Mouse (Mus musculus): ENCODE data around the gene Eef2k. TPM values are rescaled to one million over a fixed set of nuclear protein-coding genes. Genes with fewer than 3 reads are reported as not detected.
A peak's percentile ranks its signal among the peaks of the same experiment; 100 is the strongest.

Gene Eef2k
- polyA plus RNA-seq, 1 experiment from 2014 or later: 12.4 TPM

DNA sequence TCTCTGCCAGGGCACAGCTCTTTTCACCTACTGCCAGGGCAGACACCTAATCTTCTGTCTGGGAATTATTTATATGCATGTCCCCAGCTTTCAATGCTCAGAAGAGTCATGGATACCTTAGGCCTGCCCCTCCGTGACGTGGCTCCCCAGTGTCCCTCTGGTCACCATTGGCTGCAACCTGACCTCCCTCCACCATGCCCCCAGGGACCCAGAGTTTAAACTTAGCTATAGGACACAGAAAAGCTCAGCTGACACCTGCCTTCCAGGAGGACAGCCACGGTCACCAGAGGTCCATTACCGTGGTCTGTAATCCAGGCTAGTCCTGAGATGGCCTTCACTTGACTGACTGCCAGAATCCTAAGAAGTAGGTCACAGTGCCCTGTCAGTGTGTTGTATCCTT lies 23.2 kb upstream of the Eef2k start:
- Histone ChIP-seq H3K4me2 (ENCODE audit: low read length) (no peak overlapping the region), H3K36me3 (ENCODE audit: control insufficient read depth, insufficient read depth, low read length) (no peaks in the 10 kb centered on the region), H3K9me3 (ENCODE audit: control insufficient read depth, low read length) (no peaks in the 10 kb centered on the region), H3K27ac (replicated peaks in 1 of 2; ENCODE audit: control insufficient read depth in 1 of 2, insufficient read depth in 1 of 2, low read depth in 2 of 2, low read length in 2 of 2) (no peak overlapping the region), H3K4me3 (ENCODE audit: control insufficient read depth in 1 of 2, insufficient read depth in 1 of 2, low read depth in 1 of 2, low read length in 2 of 2) (no peak overlapping the region), H3K4me1 (ENCODE audit: control insufficient read depth in 2 of 2, insufficient read depth in 2 of 2, low read length in 2 of 2) (no peaks in the 10 kb centered on the region), H3K9ac (ENCODE audit: low read length) (no peak overlapping the region), H3K27me3 (ENCODE audit: control insufficient read depth, insufficient read depth, low read length) (peaks cover 10% of the 10 kb centered on the region; the same call in 1 of the 2 replicates)
- 81% methylated on average over 4 of the region's 4 CpGs for WGBS
- no peak for ATAC-seq (ENCODE audit: insufficient number of reproducible peaks, insufficient read depth, low FRiP score, low read depth)

DNA sequence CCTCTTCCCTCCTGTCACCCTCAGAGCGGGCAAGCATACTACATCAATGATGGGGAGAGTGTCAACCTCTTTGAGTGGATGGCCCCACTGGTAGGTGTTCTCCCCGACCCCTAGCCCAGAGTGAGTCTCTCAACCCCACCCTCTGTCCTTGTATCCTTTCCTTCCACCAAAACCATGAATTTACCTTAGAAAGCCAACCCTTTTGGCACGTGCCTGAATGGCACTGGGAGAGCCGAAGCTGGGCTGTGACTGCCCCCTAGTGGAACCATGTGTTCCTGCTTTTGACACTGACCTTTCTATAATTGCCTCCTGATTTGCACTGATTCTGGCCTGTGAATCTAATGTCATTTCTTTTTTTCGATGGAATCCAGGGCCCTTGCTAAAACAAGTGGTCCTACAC lies 19.4 kb upstream of the Eef2k start:
- Histone ChIP-seq H3K27me3 (ENCODE audit: control insufficient read depth, insufficient read depth, low read length) (peaks cover 10% of the 10 kb centered on the region; the same call in 1 of the 2 replicates), H3K27ac (replicated peaks in 1 of 2; ENCODE audit: control insufficient read depth in 1 of 2, insufficient read depth in 1 of 2, low read depth in 2 of 2, low read length in 2 of 2) (no peak overlapping the region), H3K4me3 (ENCODE audit: control insufficient read depth in 1 of 2, insufficient read depth in 1 of 2, low read depth in 1 of 2, low read length in 2 of 2) (no peak overlapping the region), H3K4me2 (ENCODE audit: low read length) (no peak overlapping the region), H3K36me3 (ENCODE audit: control insufficient read depth, insufficient read depth, low read length) (no peaks in the 10 kb centered on the region), H3K4me1 (ENCODE audit: control insufficient read depth in 2 of 2, insufficient read depth in 2 of 2, low read length in 2 of 2) (no peaks in the 10 kb centered on the region), H3K9me3 (ENCODE audit: control insufficient read depth, low read length) (no peaks in the 10 kb centered on the region), H3K9ac (ENCODE audit: low read length) (no peak overlapping the region)
- 26% methylated on average over 5 of the region's 5 CpGs for WGBS
- no peak for ATAC-seq (ENCODE audit: insufficient number of reproducible peaks, insufficient read depth, low FRiP score, low read depth)

DNA sequence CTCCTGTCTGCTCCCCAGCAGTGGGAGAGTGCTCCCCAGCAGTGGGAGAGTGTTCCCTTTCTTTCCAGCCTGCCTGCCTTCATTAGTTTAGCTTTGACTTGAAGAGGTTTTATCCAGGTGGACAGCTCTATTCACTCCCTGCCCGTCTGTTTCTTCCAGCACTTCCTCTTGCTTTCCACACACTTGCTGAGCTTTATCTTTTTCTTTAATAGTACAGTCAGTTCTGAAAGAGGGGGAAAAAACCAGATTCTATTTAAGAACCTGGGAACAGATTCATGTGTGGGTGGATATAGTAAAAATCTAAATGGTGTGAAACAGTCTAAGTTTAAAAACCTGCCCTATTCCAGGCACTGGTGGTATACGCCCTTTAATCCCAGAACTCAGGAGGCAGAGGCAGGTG lies 17.5 kb upstream of the Eef2k start:
- peaks cover 10% of the 10 kb centered on the region; the same call in 1 of the 2 replicates for H3K27me3 ChIP-seq (ENCODE audit: control insufficient read depth, insufficient read depth, low read length)
- H3K4me2 ChIP-seq (ENCODE audit: low read length): no peak overlapping the region
- H3K36me3 ChIP-seq (ENCODE audit: control insufficient read depth, insufficient read depth, low read length): no peaks in the 10 kb centered on the region
- no peak overlapping the region for H3K9ac ChIP-seq (ENCODE audit: low read length)
- H3K27ac ChIP-seq (replicated peaks in 1 of 2; ENCODE audit: control insufficient read depth in 1 of 2, insufficient read depth in 1 of 2, low read depth in 2 of 2, low read length in 2 of 2): no peak overlapping the region
- H3K4me1 ChIP-seq (ENCODE audit: control insufficient read depth in 2 of 2, insufficient read depth in 2 of 2, low read length in 2 of 2): peaks cover 0 to under 1% of the 10 kb centered on the region in 2 experiments; a peak in 1 of 4 replicates
- no peak overlapping the region for H3K4me3 ChIP-seq (ENCODE audit: control insufficient read depth in 1 of 2, insufficient read depth in 1 of 2, low read depth in 1 of 2, low read length in 2 of 2)
- 61% methylated on average over 2 of the region's 2 CpGs for WGBS
- no peak for ATAC-seq (ENCODE audit: insufficient number of reproducible peaks, insufficient read depth, low FRiP score, low read depth)
- no peaks in the 10 kb centered on the region for H3K9me3 ChIP-seq (ENCODE audit: control insufficient read depth, low read length)

DNA sequence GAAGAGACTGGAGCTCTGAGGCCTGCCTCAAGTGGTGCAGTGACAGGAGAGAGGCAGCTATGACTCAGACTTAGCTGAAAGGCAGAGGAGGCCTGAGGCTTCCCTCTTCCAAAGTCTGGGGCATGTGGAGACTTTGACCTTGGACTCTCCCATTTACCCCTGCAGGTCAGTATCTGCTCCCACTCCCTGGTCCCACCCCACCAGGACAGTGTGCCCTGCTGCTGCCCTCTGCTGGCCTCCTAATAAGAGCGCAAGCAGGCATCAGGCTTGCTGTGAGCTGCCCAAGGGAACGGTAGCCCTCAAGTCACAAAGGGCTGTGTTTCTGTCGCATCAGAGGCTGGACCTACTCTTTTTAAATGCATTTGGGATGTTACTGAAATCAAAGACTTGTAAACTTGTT lies 16.2 kb upstream of the Eef2k start:
- H3K4me1 ChIP-seq (ENCODE audit: control insufficient read depth in 2 of 2, insufficient read depth in 2 of 2, low read length in 2 of 2): peaks cover 2% of the 10 kb centered on the region in 2 experiments; a peak in 1 of 4 replicates
- no peak overlapping the region for H3K9ac ChIP-seq (ENCODE audit: low read length)
- no peak overlapping the region for H3K27ac ChIP-seq (replicated peaks in 1 of 2; ENCODE audit: control insufficient read depth in 1 of 2, insufficient read depth in 1 of 2, low read depth in 2 of 2, low read length in 2 of 2)
- WGBS: 15% methylated on average over 3 of the region's 3 CpGs
- H3K4me2 ChIP-seq (ENCODE audit: low read length): no peak overlapping the region
- H3K4me3 ChIP-seq (ENCODE audit: control insufficient read depth in 1 of 2, insufficient read depth in 1 of 2, low read depth in 1 of 2, low read length in 2 of 2): no peak overlapping the region
- no peaks in the 10 kb centered on the region for H3K9me3 ChIP-seq (ENCODE audit: control insufficient read depth, low read length)
- no peaks in the 10 kb centered on the region for H3K36me3 ChIP-seq (ENCODE audit: control insufficient read depth, insufficient read depth, low read length)
- peaks cover 10% of the 10 kb centered on the region; the same call in 1 of the 2 replicates for H3K27me3 ChIP-seq (ENCODE audit: control insufficient read depth, insufficient read depth, low read length)
- no peak for ATAC-seq (ENCODE audit: insufficient number of reproducible peaks, insufficient read depth, low FRiP score, low read depth)

DNA sequence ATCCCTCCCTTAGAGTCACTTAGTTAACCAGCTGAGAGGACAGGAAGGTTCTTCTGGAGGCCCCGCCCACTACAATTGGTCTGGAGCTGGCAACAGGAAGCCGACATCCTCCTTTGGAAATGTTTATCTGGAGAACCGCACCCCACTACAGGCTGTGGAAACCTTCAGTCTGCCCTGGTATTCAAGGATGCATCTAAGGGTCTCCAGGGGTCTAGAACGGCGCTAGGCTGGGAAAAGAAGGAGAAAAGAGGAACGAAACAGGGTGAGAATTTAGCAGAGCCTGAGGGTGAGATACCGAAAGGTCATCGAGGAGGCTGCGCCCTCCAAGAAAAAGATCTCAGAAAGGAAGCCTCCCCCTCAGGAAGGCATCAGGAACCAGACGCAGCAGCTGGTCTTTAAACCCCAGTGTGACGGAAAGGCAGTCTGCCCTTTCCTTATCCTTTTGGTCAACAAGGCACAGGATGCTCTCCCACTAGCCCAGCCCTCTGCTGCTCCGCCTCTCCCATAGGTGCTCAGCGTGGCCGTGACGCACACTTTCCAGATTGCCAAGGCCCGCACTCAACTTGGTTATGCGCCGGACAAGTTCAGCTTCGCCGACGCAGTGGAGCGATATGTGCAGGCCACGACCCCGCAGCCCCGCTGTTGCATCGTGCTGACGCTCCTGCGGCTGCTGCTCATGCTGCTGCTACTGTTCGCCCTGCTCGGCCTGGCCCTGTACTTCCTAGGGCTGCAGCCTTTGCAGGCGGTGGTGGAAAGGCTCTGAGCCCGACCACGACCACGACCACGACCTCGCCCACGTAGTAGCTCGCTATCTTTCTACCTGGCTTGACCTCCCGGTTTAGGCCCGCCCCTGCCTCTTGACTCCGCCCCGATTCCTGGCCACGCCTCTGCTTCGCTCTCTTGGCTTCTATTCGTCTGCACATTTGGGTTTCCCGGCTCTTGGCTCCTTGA lies 11.9 kb upstream of the Eef2k start:
- no peaks in the 10 kb centered on the region for H3K36me3 ChIP-seq (ENCODE audit: control insufficient read depth, insufficient read depth, low read length)
- peak; percentile 65 for ATAC-seq (ENCODE audit: insufficient number of reproducible peaks, insufficient read depth, low FRiP score, low read depth)

DNA sequence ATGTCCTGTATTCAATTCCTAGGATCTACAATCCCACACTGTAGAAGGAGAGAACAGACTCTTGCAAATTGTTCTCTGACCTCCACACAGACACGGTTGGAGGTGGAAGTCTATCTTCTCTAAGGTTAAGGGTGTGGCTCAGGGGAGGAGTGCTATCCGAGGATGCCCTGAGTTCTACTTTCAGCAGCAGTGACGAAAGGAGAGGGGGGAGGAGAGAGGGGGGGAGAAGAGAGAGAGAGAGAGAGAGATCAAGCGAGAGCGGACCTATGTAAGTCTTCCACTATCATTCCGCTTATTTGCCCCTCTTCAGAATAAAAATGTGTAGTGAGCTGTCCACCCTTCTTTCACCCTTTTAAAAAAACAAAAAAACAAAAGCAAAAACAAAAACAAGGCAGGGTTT lies 8.2 kb upstream of the Eef2k start:
- Histone ChIP-seq H3K9me3 (ENCODE audit: control insufficient read depth, low read length) (no peaks in the 10 kb centered on the region), H3K27me3 (ENCODE audit: control insufficient read depth, insufficient read depth, low read length) (0 out of 2 replicates have a peak, but pooled peaks cover 5% of the 10 kb centered on the region), H3K27ac (replicated peaks in 1 of 2; ENCODE audit: control insufficient read depth in 1 of 2, insufficient read depth in 1 of 2, low read depth in 2 of 2, low read length in 2 of 2) (no peak overlapping the region), H3K36me3 (ENCODE audit: control insufficient read depth, insufficient read depth, low read length) (no peaks in the 10 kb centered on the region), H3K4me1 (ENCODE audit: control insufficient read depth in 2 of 2, insufficient read depth in 2 of 2, low read length in 2 of 2) (peaks cover 2 to 3% of the 10 kb centered on the region in 2 experiments; a peak in 1 of 4 replicates), H3K4me2 (ENCODE audit: low read length) (peak overlapping the region; percentile 76), H3K9ac (ENCODE audit: low read length) (peak overlapping the region; percentile 72), H3K4me3 (ENCODE audit: control insufficient read depth in 1 of 2, insufficient read depth in 1 of 2, low read depth in 1 of 2, low read length in 2 of 2) (peak overlapping the region; percentile 68 to 74; a peak in 3 of 4 replicates)
- ATAC-seq (ENCODE audit: insufficient number of reproducible peaks, insufficient read depth, low FRiP score, low read depth): no peak
- WGBS: 46% methylated on average over 6 of the region's 6 CpGs

More for the DNA sequence above, 11.9 kb upstream of the Eef2k start:
- Histone ChIP-seq H3K4me2 (ENCODE audit: low read length) (peak overlapping the region; percentile 78), H3K4me1 (ENCODE audit: control insufficient read depth in 2 of 2, insufficient read depth in 2 of 2, low read length in 2 of 2) (peaks cover 2 to 3% of the 10 kb centered on the region in 2 experiments; a peak in 1 of 4 replicates), H3K9me3 (ENCODE audit: control insufficient read depth, low read length) (no peaks in the 10 kb centered on the region), H3K9ac (ENCODE audit: low read length) (peak overlapping the region; percentile 64), H3K4me3 (ENCODE audit: control insufficient read depth in 1 of 2, insufficient read depth in 1 of 2, low read depth in 1 of 2, low read length in 2 of 2) (peak overlapping the region; percentile 51 to 64), H3K27ac (replicated peaks in 1 of 2; ENCODE audit: control insufficient read depth in 1 of 2, insufficient read depth in 1 of 2, low read depth in 2 of 2, low read length in 2 of 2) (peak overlapping the region; percentile 65 to 75), H3K27me3 (ENCODE audit: control insufficient read depth, insufficient read depth, low read length) (0 out of 2 replicates have a peak, but pooled peaks cover 5% of the 10 kb centered on the region)
- WGBS: 1% methylated on average over 46 of the region's 46 CpGs

DNA sequence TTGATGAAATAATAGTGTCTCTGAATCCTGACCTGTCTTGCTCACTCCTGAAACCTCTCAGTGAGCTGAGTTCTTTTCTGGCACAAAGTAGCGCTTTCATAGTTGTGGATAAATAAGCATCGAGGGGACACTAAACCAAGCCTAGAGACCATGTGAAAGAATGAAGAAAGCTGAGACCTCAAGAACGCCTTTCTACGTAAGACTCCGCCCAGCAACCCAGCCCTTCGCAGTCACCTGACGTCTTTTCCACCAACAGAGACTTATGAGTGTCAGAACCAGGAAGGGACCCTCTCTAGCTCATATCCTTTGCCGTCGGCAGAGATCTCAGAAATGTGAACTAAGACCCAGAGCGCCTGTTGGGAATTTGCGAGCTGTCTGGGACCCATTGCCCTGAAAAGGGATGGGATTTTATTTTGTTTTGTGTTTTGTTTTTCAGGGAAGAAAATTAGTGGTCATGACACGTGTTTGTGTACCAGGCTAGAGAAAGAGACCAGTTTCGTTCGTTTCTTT lies 7.7 kb upstream of the Eef2k start:
- peak; percentile 67 for ATAC-seq (ENCODE audit: insufficient number of reproducible peaks, insufficient read depth, low FRiP score, low read depth)
- no peaks in the 10 kb centered on the region for H3K9me3 ChIP-seq (ENCODE audit: control insufficient read depth, low read length)
- H3K4me1 ChIP-seq (ENCODE audit: control insufficient read depth in 2 of 2, insufficient read depth in 2 of 2, low read length in 2 of 2): peaks cover 2 to 3% of the 10 kb centered on the region in 2 experiments; a peak in 1 of 4 replicates
- no peaks in the 10 kb centered on the region for H3K36me3 ChIP-seq (ENCODE audit: control insufficient read depth, insufficient read depth, low read length)
- H3K4me3 ChIP-seq (ENCODE audit: control insufficient read depth in 1 of 2, insufficient read depth in 1 of 2, low read depth in 1 of 2, low read length in 2 of 2): peak overlapping the region; percentile 68 to 74
- 0 out of 2 replicates have a peak, but pooled peaks cover 5% of the 10 kb centered on the region for H3K27me3 ChIP-seq (ENCODE audit: control insufficient read depth, insufficient read depth, low read length)
- 16% methylated on average over 14 of the region's 14 CpGs for WGBS
- H3K9ac ChIP-seq (ENCODE audit: low read length): peak overlapping the region; percentile 72
- H3K27ac ChIP-seq (replicated peaks in 1 of 2; ENCODE audit: control insufficient read depth in 1 of 2, insufficient read depth in 1 of 2, low read depth in 2 of 2, low read length in 2 of 2): peak overlapping the region in 1 of 2 experiments; percentile 79; a peak in 3 of 4 replicates
- peak overlapping the region; percentile 76 for H3K4me2 ChIP-seq (ENCODE audit: low read length)

Data from heart, embryonic 14.5 days (tissue).